Mouse (Mus musculus): ENCODE data around the gene Srsf5. TPM values are rescaled to one million over a fixed set of nuclear protein-coding genes. Genes with fewer than 3 reads are reported as not detected.
"Not testable (repeated sequence)": the region's sequence is repeated elsewhere in the genome, so short reads cannot be mapped to it uniquely, and the experiment has no call there.

The Srsf5 gene
- polyA plus RNA-seq, 1 experiment from 2014 or later = 583 TPM

GRCm38 (mm10) chr12:80949603-80950002 is 4.3 kb downstream of the Srsf5 start:
- peaks cover 73% of the 10 kb centered on the region for H3K36me3 ChIP-seq
- peaks cover 26% of the 10 kb centered on the region for H3K4me1 ChIP-seq
- not testable (repeated sequence) for H3K27me3 ChIP-seq; H3K9me3 ChIP-seq; H3K4me2 ChIP-seq; H3K27ac ChIP-seq; H3K9ac ChIP-seq; ATAC-seq (ENCODE audit: borderline replicate concordance, extremely low read depth, low FRiP score, low TSS enrichment); H3K4me3 ChIP-seq
- WGBS = 93% methylated on average over 16 of the region's 16 CpGs

- H3K4me1 ChIP-seq = peaks cover 23% of the 10 kb centered on the region
- no peak overlapping the region for H3K9ac ChIP-seq
- WGBS = 93% methylated on average over 3 of the region's 3 CpGs
Measured at GRCm38 (mm10) chr12:80951640-80952219, 6.4 kb downstream of the Srsf5 start.

GRCm38 (mm10) chr12:80952526-80952925 is 7.2 kb downstream of the Srsf5 start:
- H3K4me3 ChIP-seq = no peak overlapping the region
- ATAC-seq (ENCODE audit: borderline replicate concordance, extremely low read depth, low FRiP score, low TSS enrichment) = no peak
- peaks cover 15% of the 10 kb centered on the region for H3K4me1 ChIP-seq
- no peak overlapping the region for H3K9ac ChIP-seq
- H3K4me2 ChIP-seq = no peak overlapping the region
- no peaks in the 10 kb centered on the region for H3K9me3 ChIP-seq
- peaks cover 88% of the 10 kb centered on the region for H3K36me3 ChIP-seq
- no peak overlapping the region for H3K27ac ChIP-seq
- H3K27me3 ChIP-seq = no peaks in the 10 kb centered on the region
- 91% methylated on average over 1 of the region's 1 CpGs for WGBS

More at GRCm38 (mm10) chr12:80951640-80952219, 6.4 kb downstream of the Srsf5 start:
- Histone ChIP-seq H3K4me3 (no peak overlapping the region), H3K9me3 (no peaks in the 10 kb centered on the region), H3K4me2 (no peak overlapping the region), H3K27me3 (no peaks in the 10 kb centered on the region), H3K27ac (no peak overlapping the region), H3K36me3 (peaks cover 88% of the 10 kb centered on the region)
- ATAC-seq (ENCODE audit: borderline replicate concordance, extremely low read depth, low FRiP score, low TSS enrichment) = no peak

- Histone ChIP-seq H3K4me1 (peaks cover 9% of the 10 kb centered on the region; the same call in 1 of the 2 replicates), H3K9ac (no peak overlapping the region), H3K9me3 (no peaks in the 10 kb centered on the region), H3K36me3 (peaks cover 79% of the 10 kb centered on the region), H3K27ac (no peak overlapping the region), H3K27me3 (no peaks in the 10 kb centered on the region), H3K4me3 (no peak overlapping the region), H3K4me2 (no peak overlapping the region)
- 83% methylated on average over 3 of the region's 3 CpGs for WGBS
- no peak for ATAC-seq (ENCODE audit: borderline replicate concordance, extremely low read depth, low FRiP score, low TSS enrichment)
Measured at GRCm38 (mm10) chr12:80956039-80956438, 10.7 kb downstream of the Srsf5 start.

- no peaks in the 10 kb centered on the region for H3K27me3 ChIP-seq
- 78% methylated on average over 4 of the region's 4 CpGs for WGBS
Measured at GRCm38 (mm10) chr12:80957961-80958360, 12.7 kb downstream of the Srsf5 start.

GRCm38 (mm10) chr12:80962566-80962965 is 17.3 kb downstream of the Srsf5 start:
- H3K36me3 ChIP-seq = peaks cover 16% of the 10 kb centered on the region
- H3K4me2 ChIP-seq = no peak overlapping the region
- H3K4me3 ChIP-seq = no peak overlapping the region
- H3K9me3 ChIP-seq = no peaks in the 10 kb centered on the region
- no peaks in the 10 kb centered on the region for H3K27me3 ChIP-seq
- H3K27ac ChIP-seq = no peak overlapping the region
- WGBS = 58% methylated on average over 4 of the region's 4 CpGs
- no peaks in the 10 kb centered on the region for H3K4me1 ChIP-seq
- no peak for ATAC-seq (ENCODE audit: borderline replicate concordance, extremely low read depth, low FRiP score, low TSS enrichment)
- H3K9ac ChIP-seq = no peak overlapping the region

More at GRCm38 (mm10) chr12:80957961-80958360, 12.7 kb downstream of the Srsf5 start:
- Histone ChIP-seq H3K4me2 (no peak overlapping the region), H3K4me1 (no peaks in the 10 kb centered on the region), H3K9me3 (no peaks in the 10 kb centered on the region), H3K36me3 (peaks cover 60% of the 10 kb centered on the region), H3K9ac (no peak overlapping the region), H3K27ac (no peak overlapping the region), H3K4me3 (no peak overlapping the region)
- ATAC-seq (ENCODE audit: borderline replicate concordance, extremely low read depth, low FRiP score, low TSS enrichment) = no peak

GRCm38 (mm10) chr12:80966059-80966838 is 20.9 kb downstream of the Srsf5 start:
- 71% methylated on average over 11 of the region's 11 CpGs for WGBS
- Histone ChIP-seq H3K4me1 (no peaks in the 10 kb centered on the region), H3K27ac (no peak overlapping the region), H3K4me2 (no peak overlapping the region), H3K9ac (no peak overlapping the region), H3K9me3 (no peaks in the 10 kb centered on the region), H3K4me3 (no peak overlapping the region), H3K36me3 (no peaks in the 10 kb centered on the region), H3K27me3 (no peaks in the 10 kb centered on the region)
- ATAC-seq (ENCODE audit: borderline replicate concordance, extremely low read depth, low FRiP score, low TSS enrichment) = no peak

- WGBS = 85% methylated on average over 9 of the region's 9 CpGs
- H3K4me1 ChIP-seq = no peaks in the 10 kb centered on the region
- no peaks in the 10 kb centered on the region for H3K36me3 ChIP-seq
- ATAC-seq (ENCODE audit: borderline replicate concordance, extremely low read depth, low FRiP score, low TSS enrichment) = no peak
- H3K4me2 ChIP-seq = no peak overlapping the region
- H3K4me3 ChIP-seq = no peak overlapping the region
- no peak overlapping the region for H3K27ac ChIP-seq
- no peaks in the 10 kb centered on the region for H3K9me3 ChIP-seq
- no peak overlapping the region for H3K9ac ChIP-seq
- H3K27me3 ChIP-seq = no peaks in the 10 kb centered on the region
Measured at GRCm38 (mm10) chr12:80967918-80968317, 22.6 kb downstream of the Srsf5 start.

- ATAC-seq (ENCODE audit: borderline replicate concordance, extremely low read depth, low FRiP score, low TSS enrichment) = no peak
- Histone ChIP-seq H3K4me2 (no peak within 1 kb of the TSS), H3K9me3 (no peaks in the 10 kb centered on the region), H3K36me3 (no peaks in the 10 kb centered on the region), H3K27ac (no peak within 1 kb of the TSS), H3K27me3 (no peaks in the 10 kb centered on the region), H3K4me3 (no peak within 1 kb of the TSS), H3K4me1 (no peaks in the 10 kb centered on the region), H3K9ac (no peak within 1 kb of the TSS)
- 81% methylated on average over 5 of the region's 5 CpGs for WGBS
Measured at GRCm38 (mm10) chr12:80968605-80969004, 23.3 kb downstream of the Srsf5 start, which contains the start of gene Slc10a1. Gene Slc10a1, minus strand, starts transcription at chr12:80968705.

- H3K27me3 ChIP-seq = no peaks in the 10 kb centered on the region
- H3K36me3 ChIP-seq = no peaks in the 10 kb centered on the region
- WGBS = 69% methylated on average over 8 of the region's 8 CpGs
- no peak overlapping the region for H3K27ac ChIP-seq
- no peaks in the 10 kb centered on the region for H3K4me1 ChIP-seq
- no peak overlapping the region for H3K4me3 ChIP-seq
- H3K9me3 ChIP-seq = no peaks in the 10 kb centered on the region
- no peak overlapping the region for H3K4me2 ChIP-seq
- ATAC-seq (ENCODE audit: borderline replicate concordance, extremely low read depth, low FRiP score, low TSS enrichment) = no peak
- no peak overlapping the region for H3K9ac ChIP-seq
Measured at GRCm38 (mm10) chr12:80970181-80970705, 24.9 kb downstream of the Srsf5 start.

- Histone ChIP-seq H3K27ac (no peak overlapping the region), H3K27me3 (no peaks in the 10 kb centered on the region), H3K4me1 (no peaks in the 10 kb centered on the region), H3K9me3 (no peaks in the 10 kb centered on the region), H3K4me3 (no peak overlapping the region), H3K9ac (no peak overlapping the region), H3K36me3 (no peaks in the 10 kb centered on the region), H3K4me2 (no peak overlapping the region)
- ATAC-seq (ENCODE audit: borderline replicate concordance, extremely low read depth, low FRiP score, low TSS enrichment) = no peak
- WGBS = 40% methylated on average over 3 of the region's 3 CpGs
Measured at GRCm38 (mm10) chr12:80971756-80972155, 26.5 kb downstream of the Srsf5 start.
